Mouse (Mus musculus) adrenal gland (tissue): Measurements from ENCODE around the gene Serpina16.
"Not testable (repeated sequence)": the region's sequence is repeated elsewhere in the genome, so short reads cannot be mapped to it uniquely, and the experiment has no call there.

Source experiments
- intact Hi-C: fragments of 180-260 bp; cut with DNase I; formaldehyde crosslinking; loops from one replicate; pipeline ENCODE4 v1.15.1; 2025
- long read RNA-seq, 2 experiments: library from polyadenylated mRNA; unstranded; transcript quantifications; one replicate each; pipeline ENCODE4 v2.0.0; 2020; ENCODE audit warnings: borderline replicate concordance in 1 of 2; ENCODE audit not compliant: insufficient replicate concordance in 1 of 2

Gene Serpina16
- long read RNA-seq, experiment 1 = 0 reads
- long read RNA-seq, experiment 2 = 0 reads

GRCm38 (mm10) chr12:103676039-103676438 is at the start of gene Serpina16:
Gene Serpina16, minus strand, starts transcription at chr12:103676139.
- intact Hi-C loops = no loop called here

GRCm38 (mm10) chr12:103711537-103711936 is 35.6 kb upstream of the Serpina16 start:
- intact Hi-C loops = no loop called here

DNA sequence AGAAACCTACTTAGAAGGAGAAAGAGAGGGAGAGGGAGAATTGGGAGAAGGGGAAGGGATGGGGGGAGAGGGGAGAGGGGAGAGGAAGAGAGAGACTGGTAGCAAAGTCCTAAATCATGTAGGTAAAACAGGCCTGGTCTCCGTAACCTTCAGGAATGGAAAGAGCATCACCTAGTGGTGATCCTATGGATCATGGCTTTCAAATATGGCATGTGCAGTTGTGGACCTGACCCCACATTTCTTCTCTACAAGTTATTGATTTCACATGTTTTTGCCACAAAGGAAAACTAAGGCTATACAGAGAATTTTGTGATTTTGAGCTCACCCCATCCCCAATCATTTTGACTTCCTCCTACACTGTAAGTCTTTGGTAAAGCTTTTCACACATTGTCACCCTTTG is 34.5 kb upstream of the Serpina16 start:
- intact Hi-C loops = no loop called here

DNA sequence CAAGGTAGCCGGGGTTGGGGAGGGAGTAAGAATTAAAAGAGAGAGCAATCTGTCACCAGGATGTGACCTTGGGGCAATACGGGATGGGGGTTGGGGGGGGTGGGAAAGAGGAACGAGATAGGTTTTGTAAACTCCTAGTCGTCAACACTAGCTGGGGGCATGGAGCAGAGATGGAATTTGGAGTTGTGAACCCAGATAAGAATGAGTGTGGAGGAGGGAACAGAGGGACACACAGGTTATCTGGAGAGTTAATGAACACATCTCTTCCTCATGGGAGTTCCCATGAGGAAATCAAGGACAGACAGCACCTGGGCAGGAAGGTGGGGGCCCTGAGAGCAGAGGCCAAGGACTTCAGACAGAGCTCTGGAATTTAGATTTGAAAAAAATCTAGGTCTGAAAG is 30.2 kb upstream of the Serpina16 start:
- intact Hi-C loops = no loop called here

GRCm38 (mm10) chr12:103705547-103705946 is 29.6 kb upstream of the Serpina16 start:
- intact Hi-C loops = no loop called here

DNA sequence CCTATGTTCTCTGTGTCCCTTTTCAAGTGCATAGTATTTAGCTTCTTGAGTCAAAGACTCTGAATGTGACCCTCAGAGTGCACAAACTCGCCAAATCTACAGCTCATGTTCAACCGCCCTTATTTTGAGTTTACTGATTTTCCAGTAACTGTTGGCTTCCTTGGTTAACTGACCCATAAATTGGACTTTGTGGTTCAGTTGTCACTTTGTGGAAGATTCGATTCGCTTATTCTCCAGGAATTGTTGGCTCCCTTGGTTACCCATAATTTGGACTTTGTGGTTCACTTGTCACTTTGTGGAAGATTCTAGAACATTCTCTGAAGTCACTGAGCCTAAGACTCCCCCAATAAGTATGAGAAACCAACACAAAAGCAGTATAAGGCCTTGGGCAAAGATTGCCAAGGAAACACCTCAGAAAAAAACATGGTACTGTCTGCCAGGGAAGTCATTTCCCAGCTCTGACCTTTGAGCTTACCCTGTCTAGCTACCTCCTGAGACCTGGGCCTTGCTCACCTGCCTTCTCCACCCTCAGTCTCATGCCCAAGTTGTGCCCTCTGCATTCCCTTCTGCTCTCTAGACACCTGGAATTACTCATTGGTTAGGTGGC is 24.3 kb upstream of the Serpina16 start:
- intact Hi-C loops = no loop called here

- intact Hi-C loops = no loop called here
These were observed 19.5 kb upstream of the Serpina16 start, which contains the start of gene Serpina1f for GRCm38 (mm10) chr12:103695429-103695828. Gene Serpina1f, minus strand, starts transcription at chr12:103695529.

GRCm38 (mm10) chr12:103688221-103688814 is 12.4 kb upstream of the Serpina16 start:
- intact Hi-C loops = no loop called here

GRCm38 (mm10) chr12:103687021-103687420 is 11.1 kb upstream of the Serpina16 start:
- intact Hi-C loops = no loop called here

DNA sequence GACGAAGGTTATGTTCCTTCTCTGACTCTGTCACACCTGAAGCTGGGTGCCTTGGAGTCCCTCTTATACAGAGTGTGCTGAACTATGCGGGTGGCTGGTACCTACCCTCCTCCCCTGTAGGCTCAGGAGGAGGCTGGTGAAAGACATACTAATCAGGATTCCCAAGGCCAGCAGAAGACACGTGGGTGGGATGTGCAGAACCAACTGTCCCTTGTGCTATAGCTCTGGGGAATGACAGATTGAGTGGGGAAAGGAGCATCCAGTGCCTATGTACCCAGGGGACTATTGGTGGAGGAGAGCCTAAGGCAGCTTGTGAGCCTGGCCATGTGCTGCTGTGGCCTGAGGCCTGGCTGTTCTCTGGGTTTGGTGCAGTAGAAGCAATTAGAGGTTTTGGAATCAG is 10.1 kb upstream of the Serpina16 start:
- intact Hi-C loops = no loop called here

DNA sequence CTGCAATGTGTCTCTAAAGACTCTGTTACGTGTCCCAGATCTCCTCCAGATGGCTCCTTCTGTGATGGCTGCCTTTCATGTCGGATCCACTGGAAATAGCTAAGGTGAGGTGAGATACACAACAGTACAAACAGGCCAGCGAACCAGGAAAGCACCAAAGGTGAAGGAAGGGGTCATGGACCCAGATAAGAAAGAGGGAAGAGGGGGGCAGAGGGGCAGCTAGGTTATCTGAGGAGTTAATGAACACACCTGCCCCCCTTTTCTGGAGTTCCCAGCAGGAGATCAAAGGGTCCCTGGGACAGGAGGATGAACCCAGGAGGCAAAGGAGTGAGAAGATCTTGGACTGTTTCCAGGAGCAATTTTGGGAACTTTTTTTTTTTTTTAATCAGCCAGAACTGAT is 9.4 kb upstream of the Serpina16 start:
- intact Hi-C loops = no loop called here

- intact Hi-C loops = no loop called here
These were observed 7.8 kb upstream of the Serpina16 start for GRCm38 (mm10) chr12:103683775-103684174.

DNA sequence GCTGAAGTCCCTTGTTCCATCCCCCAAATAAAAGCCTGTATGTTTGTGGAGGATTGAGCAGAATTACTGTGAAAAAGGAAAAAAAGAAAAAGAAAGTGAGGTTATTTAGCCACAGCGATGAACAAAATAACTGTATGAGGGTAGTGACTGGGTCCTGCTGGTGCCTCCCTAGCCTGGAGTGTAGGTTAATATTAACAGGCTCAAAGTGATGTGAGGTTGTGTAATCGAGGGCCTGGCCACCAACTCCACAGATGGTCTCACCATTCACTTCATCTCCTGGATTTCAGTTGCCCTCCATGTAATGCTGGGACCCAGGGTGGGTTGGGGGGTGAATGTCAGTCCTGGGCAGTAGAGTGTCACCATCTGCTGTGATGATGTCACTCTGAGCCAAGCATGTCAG is 5.8 kb upstream of the Serpina16 start:
- intact Hi-C loops = no loop called here

GRCm38 (mm10) chr12:103681169-103681568 is 5.2 kb upstream of the Serpina16 start:
- intact Hi-C loops = no loop called here

DNA sequence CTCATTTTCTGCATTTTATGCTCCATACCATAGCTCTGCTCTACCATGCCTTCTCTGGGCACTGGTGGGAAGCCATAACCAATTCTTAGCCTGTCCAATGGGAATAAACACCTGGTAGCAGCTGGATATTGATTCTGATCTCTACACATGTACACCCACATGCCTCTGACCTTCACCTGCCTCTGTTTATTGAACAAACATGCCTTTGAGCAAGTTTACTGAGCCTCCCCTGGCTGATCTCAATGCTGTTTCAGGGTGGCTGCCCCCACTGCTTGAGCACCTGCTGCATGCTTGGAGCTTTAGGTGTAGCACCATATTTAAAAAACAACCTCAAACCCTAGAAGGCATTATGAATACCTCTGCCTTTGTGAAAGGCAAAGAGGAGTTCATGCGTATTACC is 3.9 kb upstream of the Serpina16 start:
- intact Hi-C loops = not testable (repeated sequence)

GRCm38 (mm10) chr12:103673179-103673578 is 2.8 kb downstream of the Serpina16 start:
- intact Hi-C loops = no loop called here

DNA sequence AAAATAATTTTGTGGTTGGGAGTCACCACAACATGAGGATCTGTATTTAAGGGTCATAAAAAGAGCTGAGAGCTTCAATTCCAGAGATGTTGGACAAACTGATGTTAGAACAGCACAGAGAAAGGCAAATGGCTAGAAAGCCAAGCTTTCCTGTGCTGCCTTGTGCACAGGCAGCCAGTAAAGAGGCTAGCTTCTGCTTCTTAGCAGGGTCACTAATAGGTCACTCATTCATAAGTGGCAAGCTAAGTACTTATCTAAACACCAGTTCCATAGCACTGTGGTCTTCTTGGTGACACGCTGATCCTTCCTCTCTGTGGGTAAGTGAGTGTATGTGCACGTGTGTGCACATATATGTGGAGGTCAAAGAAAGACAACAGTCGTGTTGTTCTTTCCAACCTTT is 4.5 kb downstream of the Serpina16 start:
- intact Hi-C loops = no loop called here

DNA sequence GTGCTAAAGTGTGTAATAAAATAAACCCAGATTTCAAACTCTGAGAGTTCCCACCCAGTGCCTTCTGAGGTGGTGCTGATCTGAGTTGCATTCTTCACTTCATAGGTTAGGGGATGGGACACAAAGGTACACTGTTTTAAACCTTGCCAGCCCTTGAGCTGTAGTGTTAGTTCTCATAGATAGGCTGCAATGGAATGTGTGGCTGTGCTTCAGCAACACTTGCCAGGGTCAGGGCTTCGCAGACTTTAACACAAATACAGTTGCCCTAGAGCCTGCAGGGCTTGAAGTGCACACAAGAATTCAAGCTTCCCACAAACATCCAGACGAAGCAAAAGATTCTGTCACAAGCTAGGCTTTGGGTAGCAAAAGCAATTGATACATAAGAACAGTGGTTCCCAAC is 5.0 kb downstream of the Serpina16 start:
- intact Hi-C loops = no loop called here

DNA sequence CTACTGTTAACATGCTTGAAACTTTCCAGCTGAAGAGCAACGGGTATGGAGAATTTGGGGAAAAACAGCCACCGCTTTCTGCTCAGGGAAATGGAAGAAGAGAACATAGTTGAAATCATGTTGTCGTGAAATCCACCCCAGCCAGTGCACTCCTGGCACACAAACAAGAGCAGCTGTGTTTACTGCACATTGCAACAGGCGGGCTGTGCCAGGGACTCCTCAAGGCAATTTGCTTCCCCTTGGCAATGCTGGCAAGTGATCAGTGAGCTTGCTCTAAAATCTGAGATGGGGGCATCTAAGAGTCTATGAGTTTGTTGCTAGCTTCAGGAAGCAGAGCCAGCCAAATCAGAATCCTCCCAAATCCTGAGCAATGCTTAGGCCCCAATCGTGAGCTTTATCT is 5.6 kb downstream of the Serpina16 start:
- intact Hi-C loops = no loop called here

GRCm38 (mm10) chr12:103665286-103665685 is 10.7 kb downstream of the Serpina16 start:
- intact Hi-C loops = no loop called here

- intact Hi-C loops = not testable (repeated sequence)
These were observed 13.9 kb downstream of the Serpina16 start for GRCm38 (mm10) chr12:103662053-103662452.

GRCm38 (mm10) chr12:103660076-103660475 is 15.9 kb downstream of the Serpina16 start:
- intact Hi-C loops = no loop called here

DNA sequence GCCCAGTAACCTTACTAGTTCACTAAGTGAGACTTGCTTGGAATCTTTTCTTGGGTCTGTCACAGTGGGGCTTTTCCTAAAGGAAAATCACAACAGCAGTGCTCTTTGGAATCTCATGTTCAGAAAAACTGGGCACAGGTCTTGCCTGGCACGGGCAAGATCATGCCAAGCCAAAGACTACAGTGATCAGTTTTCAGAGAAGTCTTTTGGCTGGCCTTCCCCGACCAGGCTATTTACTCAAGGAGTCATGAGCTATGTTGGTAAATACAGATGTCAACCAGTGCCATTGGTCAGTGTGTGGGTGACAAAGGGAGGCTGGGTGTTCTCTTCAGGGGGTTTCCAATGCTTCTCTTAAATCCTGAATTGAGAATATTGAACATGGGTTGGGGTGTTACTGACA is 16.8 kb downstream of the Serpina16 start:
- intact Hi-C loops = no loop called here
